Mouse (Mus musculus): Measurements from ENCODE around the gene Gm28710.

Gene Gm28710

DNA sequence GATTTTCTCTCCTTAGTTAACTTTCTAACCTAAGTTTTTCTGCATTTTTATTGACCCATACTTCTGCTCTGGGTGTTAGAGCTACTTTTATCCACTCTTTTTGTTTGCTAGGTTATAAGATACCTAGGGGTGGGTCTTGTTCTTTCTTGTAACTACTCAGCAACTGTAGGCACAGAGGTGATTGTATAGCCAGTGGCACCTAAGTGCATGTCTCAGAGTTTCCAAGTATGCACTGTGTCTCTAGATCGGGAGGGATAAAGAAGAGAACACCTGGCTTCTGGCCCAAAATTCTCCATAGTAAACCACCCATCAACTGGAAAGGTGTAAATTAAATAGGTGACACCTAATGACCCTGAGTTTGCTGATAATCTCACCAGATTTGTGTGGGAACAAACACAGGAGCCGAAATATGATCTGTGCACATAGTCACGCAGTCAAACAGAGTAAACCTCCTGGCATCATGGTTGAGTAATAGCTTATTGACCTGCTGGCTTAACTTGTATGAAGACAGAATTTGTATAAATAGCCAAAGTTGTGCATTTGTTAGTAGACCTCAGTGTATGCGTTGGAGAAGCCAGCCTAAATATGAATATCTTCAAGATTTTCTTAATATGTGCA, at the start of gene Gm28710:
Gene Gm28710, plus strand, starts transcription at position 568 of the 618 bp plus-strand sequence.
- no peak for DNase-seq (ENCODE audit: low read depth, low spot score)

DNA sequence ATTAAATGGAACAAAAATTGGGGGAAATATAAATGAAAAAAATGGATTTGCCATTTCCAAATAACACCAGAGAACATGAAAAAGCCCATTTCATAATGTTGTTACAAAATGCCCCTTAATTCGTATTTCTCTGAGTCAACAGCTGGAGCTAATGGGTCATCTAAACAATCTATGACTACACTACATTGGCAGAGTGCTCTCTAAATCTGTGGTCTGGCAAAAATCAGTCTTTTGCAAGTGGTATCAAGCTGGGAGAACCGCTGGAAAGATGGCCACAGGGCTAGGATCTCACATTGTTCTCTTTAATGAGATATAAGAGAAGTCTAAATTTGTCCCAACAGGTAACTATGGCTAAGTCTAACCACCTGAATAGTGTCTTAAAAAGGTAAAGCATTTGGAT, 14.4 kb upstream of the Gm28710 start:
- no peak for DNase-seq (ENCODE audit: low read depth, low spot score)

DNA sequence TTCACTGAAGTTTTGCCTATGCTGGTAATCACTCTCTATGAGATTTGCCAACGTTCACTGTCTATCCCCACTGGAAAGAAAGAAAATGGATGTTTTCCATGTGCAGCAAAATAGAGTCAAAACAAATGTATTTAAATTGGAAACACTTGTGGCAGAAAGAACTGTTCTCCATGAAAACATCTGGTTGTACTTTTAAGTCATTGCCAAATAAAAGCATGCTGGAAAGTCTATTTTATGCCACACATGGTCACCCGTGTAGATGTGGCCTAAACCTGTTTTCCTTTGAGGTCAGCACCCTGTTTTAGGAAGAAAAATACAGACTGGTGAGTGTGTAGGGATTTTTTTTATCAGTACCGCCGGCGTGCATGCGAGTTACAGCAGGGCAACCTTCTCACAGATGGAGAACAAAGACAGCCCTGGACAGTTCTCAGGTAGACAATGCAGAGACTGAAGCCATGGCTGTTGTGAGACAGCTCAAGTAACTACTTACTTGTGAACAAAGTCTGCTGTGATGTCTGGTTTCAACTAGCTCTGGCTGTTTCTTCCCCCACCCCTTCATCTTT, 12.9 kb upstream of the Gm28710 start:
- DNase-seq (ENCODE audit: low read depth, low spot score) = no peak

DNA sequence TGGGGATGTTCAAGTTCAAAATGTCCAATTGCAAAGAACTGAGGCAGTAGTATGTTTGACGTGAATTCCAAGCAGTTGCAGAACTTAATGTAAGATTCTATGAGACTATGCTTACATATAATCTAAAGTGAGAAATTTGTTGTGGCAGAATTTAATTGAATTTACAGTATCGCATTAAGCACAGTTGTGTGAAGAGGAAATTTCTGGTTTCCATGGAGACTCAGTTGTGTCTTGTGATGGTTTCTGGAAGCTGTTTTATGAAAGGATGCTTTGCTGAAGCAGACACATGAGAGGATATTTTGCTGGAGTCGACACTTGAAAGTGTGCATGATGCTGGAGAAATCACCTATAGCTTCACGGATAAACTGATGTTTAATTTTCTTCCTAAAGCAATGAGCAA, 6.0 kb upstream of the Gm28710 start:
- DNase-seq (ENCODE audit: low read depth, low spot score) = no peak

DNA sequence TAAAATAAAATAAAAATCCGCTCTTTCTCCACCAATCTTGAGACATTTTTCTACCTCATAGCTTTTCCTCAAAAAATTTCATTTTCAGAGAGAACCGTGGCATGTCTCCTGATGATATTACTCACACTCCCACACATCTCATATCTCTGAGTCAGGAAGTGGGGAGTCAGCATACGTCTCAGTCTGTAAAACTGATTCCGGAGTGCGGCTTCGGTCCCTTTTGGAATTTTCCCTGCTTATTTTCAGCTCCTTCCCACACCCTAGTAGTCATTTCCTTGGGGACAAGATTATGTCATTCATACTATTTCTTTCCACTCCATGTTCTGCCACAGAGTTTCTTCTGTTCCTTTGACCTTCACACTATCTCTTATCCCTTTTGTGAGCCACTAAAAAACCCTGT, 3.4 kb downstream of the Gm28710 start:
- DNase-seq (ENCODE audit: low read depth, low spot score) = no peak

DNA sequence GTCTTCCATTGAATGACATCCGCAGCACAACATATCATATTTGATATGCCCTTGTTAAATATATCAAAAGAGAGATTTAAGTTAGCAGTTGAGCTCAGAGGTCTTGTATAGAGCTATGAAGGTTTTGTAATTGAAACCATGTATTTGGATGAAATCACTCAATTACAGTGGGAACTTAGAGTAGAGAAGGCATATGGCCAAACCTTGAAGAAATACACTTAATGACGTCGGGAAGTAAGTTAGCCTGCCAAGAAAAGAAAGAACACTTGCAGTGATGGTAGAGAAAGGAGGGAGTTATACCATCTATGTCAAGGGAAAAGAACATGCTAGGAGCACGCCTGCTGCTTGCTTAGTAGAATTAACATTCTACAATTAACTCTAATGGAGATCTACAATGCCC, 11.1 kb downstream of the Gm28710 start:
- DNase-seq (ENCODE audit: low read depth, low spot score) = no peak

DNA sequence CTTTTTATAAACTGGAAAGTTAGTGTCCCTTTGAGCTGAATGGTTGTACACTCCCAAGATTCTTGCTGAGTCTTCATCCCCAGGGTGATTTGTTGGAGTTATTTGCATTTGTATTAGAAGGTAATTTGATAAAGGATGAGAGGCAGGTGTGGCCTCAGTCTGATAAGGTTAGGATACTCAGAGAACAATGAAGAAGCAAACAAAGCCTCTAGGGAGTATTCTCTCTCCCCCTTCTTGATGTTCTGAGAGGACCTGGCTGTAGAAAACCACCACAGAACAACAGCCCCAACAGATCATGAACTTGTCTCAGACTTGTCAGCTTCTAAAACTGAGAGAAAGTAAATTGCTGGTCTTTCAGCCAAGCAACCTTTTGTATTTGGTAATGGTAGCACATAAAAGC, 47.4 kb downstream of the Gm28710 start:
- no peak for DNase-seq (ENCODE audit: low read depth, low spot score)

DNA sequence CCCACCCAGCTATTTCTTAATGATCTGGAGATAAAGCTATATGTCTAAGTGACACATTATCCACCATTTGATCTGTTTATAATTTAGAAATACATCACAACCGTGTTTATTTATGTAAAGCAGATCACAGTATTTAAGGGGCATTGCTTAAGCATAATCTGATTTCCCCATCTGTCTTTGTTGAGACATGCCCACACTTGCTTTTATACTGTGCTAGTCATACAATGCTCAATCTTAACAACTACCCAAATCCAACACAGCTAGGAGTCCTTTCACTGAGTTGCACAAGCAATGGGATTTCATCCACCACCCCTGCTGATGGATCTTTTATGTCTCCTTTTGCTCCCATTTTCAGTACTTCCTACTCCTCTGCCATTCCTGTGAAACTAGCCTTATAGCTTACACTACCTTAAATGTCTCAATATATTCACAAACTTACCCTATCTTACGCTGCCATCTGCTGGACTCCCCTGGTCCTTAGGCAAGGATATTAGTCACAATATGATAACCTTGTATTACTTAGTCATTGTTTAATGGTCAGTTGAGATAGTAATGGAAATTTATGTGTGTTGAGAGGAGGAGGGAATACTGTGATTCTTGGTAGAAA, 77.8 kb downstream of the Gm28710 start:
- no peak for DNase-seq (ENCODE audit: low read depth, low spot score)

DNA sequence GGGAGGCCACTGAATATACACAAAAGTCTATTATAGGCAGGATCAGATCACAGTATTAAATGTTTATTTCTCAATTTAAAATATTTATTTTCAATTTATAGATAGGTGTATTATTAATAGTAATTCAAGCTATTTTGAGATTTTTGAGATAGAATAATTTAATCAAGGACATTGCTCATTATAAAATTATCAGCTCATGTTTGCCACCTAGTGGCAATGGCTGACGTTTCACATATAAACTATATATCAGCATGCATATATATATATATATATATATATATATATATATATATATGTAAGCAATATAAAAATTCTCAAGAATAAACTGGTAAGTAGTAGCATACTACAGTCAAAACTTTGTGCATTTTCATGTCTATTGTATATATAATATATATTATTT, 102.6 kb downstream of the Gm28710 start:
- DNase-seq (ENCODE audit: low read depth, low spot score) = no peak

DNA sequence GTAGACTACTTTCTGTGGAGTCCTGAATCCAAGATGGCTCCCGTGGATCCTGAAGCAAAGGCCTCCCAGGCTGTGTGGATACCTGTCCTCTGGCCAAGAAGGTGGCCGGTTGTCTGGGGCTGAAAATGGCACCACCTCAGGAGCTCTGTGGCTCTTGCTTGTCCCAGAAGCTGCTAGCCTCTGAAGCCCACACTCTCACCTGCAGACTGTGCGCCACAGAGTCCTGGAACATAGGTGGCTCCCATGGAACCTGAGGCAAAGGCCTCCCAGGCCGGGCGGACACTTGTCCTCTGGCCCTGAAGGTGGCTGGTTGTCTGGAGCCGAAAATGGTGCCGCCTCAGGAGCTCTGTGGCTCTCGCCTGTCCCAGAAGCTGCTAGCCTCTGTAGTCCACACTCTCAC, 128.2 kb downstream of the Gm28710 start:
- no peak for DNase-seq (ENCODE audit: low read depth, low spot score)

DNA sequence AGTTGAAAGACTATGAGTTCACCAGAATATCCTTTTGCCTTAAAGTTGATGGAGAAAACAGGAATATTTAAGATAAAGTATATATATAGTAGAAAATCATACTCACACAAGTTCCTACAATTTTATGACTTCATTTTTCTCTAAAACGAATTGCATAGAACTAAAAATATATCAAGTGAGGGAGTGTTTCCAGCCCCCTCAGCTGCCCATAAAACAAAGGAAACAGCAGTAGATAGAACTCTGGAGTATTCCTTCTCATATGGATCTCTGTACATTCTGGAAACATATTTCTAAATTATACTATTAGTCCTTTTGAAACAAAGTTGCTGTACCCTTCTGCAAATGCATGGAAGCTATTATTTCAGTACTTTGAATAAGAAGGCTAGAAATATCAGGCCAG, 130.9 kb downstream of the Gm28710 start:
- DNase-seq (ENCODE audit: low read depth, low spot score) = no peak
